Mouse (Mus musculus): ENCODE data around the gene Cadm3.

Cadm3 gene

GRCm38 (mm10) chr1:173367356-173368046 is at the start of gene Cadm3:
Gene Cadm3 (minus strand): TSS chr1:173367695.
- no peak for DNase-seq (ENCODE audit: low read depth, low spot score)

- no peak for DNase-seq (ENCODE audit: low read depth, low spot score)
These were observed 47.1 kb upstream of the Cadm3 start for GRCm38 (mm10) chr1:173414631-173415030.

GRCm38 (mm10) chr1:173411863-173412262 is 44.4 kb upstream of the Cadm3 start:
- DNase-seq (ENCODE audit: low read depth, low spot score) = peak; percentile 80

DNA sequence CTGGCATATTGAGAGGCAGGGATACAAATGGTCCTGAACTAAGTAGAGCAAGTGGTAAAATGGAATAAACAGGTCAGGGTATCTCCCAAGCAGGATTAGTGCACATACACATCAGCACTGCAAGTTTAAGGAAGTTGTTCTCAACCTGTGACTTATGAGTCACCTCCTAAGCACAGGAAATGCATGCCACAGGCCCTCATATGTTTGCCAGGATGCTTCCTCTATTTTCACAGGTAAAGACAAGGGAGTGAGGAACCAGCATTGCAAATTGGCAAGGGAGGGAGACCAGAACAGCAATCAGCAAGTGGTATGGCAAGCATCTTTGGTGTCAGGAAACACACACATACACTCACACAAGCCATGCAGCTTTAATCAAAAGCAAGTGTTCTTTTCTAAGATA is 41.6 kb upstream of the Cadm3 start:
- peak; percentile 65 for DNase-seq (ENCODE audit: low read depth, low spot score)

- no peak for DNase-seq (ENCODE audit: low read depth, low spot score)
These were observed 37.3 kb upstream of the Cadm3 start for GRCm38 (mm10) chr1:173404696-173405309.

DNA sequence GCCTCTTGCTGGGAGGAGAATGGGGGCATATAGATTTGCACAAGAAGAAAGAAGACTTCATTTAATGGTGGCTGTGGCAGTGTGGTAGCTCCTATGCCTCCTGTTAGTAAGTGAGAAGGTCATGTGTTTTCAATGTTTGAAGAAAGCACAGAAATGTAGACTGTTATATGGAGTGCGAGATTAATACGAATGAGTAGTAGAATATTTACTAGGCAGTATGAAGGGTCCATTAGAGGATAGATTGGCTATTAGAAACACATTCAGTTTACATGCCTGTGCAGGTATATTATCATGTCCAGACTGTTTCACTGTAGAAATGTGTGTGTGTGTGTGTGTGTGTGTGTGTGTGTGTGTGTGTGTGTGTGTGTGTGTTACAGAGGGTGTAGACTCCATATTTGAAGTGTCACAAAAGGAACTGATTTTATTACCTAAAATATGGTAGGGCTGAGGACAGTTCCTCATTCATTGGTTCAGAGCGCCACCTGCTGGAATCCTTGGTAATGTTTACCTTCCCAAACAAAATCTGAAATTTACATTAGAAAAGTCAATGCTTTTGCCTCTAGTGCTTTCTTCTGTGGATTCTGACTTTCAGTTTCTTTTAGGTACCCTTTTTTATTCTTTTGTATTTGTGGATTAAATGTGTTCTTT is 31.0 kb upstream of the Cadm3 start:
- peak; percentile 60 for DNase-seq (ENCODE audit: low read depth, low spot score)

DNA sequence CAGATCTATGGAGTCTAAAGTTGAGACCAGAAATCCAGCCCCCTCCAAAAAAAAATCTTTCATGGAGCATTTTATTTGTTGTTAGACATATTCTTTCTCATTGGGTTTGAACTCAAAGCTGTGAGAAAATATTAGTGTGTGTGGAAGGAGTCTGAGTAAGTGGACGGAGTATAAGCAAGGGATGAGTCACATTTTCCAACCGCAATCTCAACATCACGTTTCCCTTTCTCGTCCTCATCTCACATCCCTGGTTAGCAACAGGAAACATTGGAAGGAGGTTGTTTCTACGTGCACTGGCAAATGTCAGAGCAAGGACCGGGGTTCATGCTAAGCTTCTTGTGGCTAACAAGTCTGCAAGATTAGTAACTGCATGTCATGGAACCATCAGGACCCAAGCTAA is 24.3 kb upstream of the Cadm3 start:
- DNase-seq (ENCODE audit: low read depth, low spot score) = no peak

GRCm38 (mm10) chr1:173389901-173390401 is 22.5 kb upstream of the Cadm3 start:
- no peak for DNase-seq (ENCODE audit: low read depth, low spot score)

DNA sequence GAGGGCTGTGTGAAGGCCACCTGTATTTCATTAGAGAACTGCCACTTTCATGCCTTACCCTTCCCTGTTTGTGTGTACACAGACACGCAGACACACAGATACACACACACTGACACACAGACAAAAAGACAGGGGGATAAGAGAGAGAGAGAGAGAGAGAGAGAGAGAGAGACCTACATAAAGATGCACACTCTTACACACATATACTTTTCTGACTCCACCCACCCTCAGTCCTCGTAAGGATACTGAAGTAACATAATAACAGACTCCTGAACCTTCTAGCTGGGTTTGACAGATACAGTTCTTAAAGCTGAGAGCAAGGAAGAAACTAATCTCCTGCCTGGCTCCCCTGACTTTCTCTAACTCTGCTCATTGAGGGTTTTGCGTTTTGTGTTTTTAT is 21.9 kb upstream of the Cadm3 start:
- DNase-seq (ENCODE audit: low read depth, low spot score) = no peak

GRCm38 (mm10) chr1:173381436-173381835 is 13.9 kb upstream of the Cadm3 start:
- DNase-seq (ENCODE audit: low read depth, low spot score) = no peak

GRCm38 (mm10) chr1:173377380-173378112 is 10.1 kb upstream of the Cadm3 start:
- DNase-seq (ENCODE audit: low read depth, low spot score) = peak; percentile 45

DNA sequence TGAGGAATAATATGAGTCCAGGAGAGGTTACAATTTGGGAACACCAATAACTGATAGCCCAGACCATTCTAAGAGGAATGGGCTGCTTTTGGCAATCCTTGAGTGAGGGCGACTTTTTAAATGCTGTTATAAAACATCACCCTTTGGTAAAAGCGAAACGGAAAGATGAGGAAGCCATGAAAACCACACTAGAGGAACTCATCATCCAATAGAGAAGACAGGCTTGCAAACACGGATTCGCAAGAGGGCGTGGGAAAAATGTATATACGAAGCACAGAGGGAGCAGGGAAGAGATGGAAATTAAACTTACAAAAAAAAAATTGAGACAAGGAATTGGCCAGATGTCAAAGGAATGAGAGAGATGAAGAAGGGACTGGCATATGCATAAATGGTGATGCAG is 6.5 kb upstream of the Cadm3 start:
- DNase-seq (ENCODE audit: low read depth, low spot score) = no peak

GRCm38 (mm10) chr1:173371586-173371985 is 4.1 kb upstream of the Cadm3 start:
- no peak for DNase-seq (ENCODE audit: low read depth, low spot score)

DNA sequence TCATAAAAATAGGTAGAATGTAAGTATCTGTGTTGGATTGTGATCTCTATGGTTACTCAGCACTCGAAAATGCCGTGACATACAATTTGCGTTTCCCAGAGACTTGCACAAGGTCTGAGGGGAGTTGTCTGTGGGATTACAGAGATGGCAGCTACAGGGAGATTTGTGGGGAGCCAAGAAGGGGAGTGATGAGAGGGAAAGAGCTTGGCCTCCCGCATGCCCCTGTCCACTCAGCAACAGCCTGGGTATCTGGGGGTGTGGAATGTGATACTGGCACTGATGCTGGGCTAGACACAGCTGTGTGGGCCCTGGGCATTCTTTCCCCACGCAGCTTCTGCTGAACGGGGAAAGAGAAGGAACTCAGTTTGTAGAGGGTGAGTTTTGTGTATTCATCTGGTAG is 3.0 kb upstream of the Cadm3 start:
- no peak for DNase-seq (ENCODE audit: low read depth, low spot score)

- no peak for DNase-seq (ENCODE audit: low read depth, low spot score)
These were observed 2.1 kb upstream of the Cadm3 start for GRCm38 (mm10) chr1:173369611-173370010.

DNA sequence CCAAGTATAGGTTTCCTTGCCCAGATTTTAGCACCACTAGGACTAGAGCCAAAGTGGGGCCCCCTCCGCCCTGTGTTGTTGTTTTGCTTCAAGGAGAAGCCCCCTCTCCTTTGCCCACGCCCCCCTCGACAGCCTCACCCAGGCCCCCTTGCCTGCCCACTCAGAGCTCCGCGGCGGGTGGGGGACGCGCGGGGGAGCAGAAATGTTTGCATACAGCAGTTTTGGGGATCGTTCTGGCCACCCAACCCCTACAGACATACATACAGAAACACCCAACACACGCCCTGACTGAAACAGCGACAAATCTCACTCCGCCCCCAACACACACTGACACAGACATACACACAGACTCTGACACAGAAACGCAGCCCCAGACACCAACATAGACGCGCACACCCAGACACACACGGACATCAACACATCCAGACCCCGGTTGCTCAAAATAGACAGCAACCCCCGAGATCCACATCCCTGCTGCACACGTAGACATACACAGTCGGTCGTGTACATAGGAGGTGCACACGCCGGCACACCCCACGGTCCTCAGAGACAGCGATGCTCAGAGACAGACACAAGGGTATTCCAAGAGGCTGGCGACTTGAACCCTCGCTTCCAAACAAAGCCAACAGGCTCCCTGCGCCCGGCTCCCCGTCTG is 667 bp downstream of the Cadm3 start:
- DNase-seq (ENCODE audit: low read depth, low spot score) = no peak

DNA sequence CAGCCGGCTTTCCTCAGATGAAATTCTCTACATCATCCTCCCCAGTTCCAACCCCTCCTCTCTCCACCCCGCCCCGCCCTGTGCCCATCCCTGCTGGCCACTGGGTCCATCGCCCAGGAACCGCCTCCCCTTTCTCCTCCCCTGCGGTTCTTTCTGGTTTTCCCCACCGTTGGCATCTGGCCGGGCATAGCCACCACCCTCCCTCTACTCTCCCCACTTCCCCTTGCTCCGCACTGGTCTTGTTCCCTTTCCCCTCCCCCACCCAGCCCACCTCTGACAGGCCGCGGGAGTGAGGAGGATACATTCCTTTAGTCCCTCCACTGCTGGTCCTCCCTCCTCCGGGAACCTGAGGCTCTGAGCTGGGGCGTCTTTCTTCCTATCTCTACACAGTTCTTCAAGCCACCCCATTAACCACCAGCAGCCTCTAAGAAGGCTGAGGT is 1.5 kb downstream of the Cadm3 start:
- no peak for DNase-seq (ENCODE audit: low read depth, low spot score)

- no peak for DNase-seq (ENCODE audit: low read depth, low spot score)
These were observed 3.2 kb downstream of the Cadm3 start for GRCm38 (mm10) chr1:173364125-173364800.

DNA sequence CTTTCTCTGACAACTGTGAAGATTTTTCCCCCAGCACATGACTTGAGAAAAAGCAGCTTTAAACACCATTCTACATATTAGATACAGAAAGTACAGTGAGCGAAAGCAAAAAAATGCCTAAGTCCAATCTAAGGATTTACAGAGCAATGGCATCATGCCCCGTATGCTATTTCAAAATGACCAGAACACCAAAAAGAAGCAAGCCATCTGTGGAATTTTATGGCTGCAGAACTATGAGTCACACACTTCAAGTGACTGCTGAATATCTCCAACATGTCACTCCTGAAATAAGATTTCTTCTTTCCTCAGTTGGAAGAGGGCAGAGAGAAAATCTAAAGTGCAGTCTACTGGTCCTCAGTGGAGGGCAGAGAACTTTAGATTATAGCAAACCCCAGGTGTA is 4.1 kb downstream of the Cadm3 start:
- no peak for DNase-seq (ENCODE audit: low read depth, low spot score)

GRCm38 (mm10) chr1:173361651-173362050 is 5.8 kb downstream of the Cadm3 start:
- DNase-seq (ENCODE audit: low read depth, low spot score) = peak; percentile 57
